Mouse (Mus musculus): Measurements from ENCODE around the gene Zbtb48. TPM values are rescaled to one million over a fixed set of nuclear protein-coding genes. Genes with fewer than 3 reads are reported as not detected.

Gene Zbtb48
- total RNA-seq (2021): 10 to 100 TPM; 13.6 to 15.5 TPM

- intact Hi-C loops (cut with DNase I): loop anchor here (2.0 to 5.0 kb wide), 2 partner anchors 19 to 45 kb away; partner anchors contain the start of gene Klhl21
- peak; percentile 98 to 99 for DNase-seq (ENCODE audit: low spot score in 2 of 2)
Measured at GRCm38 (mm10) chr4:152027524-152027923, at the start of gene Zbtb48. TSS of gene Zbtb48 (minus strand) at chr4:152027671.

GRCm38 (mm10) chr4:152077191-152077590 is 49.7 kb upstream of the Zbtb48 start:
- intact Hi-C loops (cut with DNase I): no loop called here
- DNase-seq (ENCODE audit: low spot score in 2 of 2): no peak

- intact Hi-C loops (cut with DNase I): no loop called here
- no peak for DNase-seq (ENCODE audit: low spot score in 2 of 2)
Measured at GRCm38 (mm10) chr4:152074548-152074947, 47.1 kb upstream of the Zbtb48 start.

- no peak for DNase-seq (ENCODE audit: low spot score in 2 of 2)
- intact Hi-C loops (cut with DNase I): no loop called here
Measured at GRCm38 (mm10) chr4:152073715-152074114, 46.2 kb upstream of the Zbtb48 start.

GRCm38 (mm10) chr4:152072655-152073054 is 45.2 kb upstream of the Zbtb48 start:
- intact Hi-C loops (cut with DNase I): no loop called here
- DNase-seq (ENCODE audit: low spot score in 2 of 2): no peak

GRCm38 (mm10) chr4:152072121-152072601 is 44.7 kb upstream of the Zbtb48 start, which contains the start of gene Plekhg5:
TSS of gene Plekhg5 (plus strand) at chr4:152072498.
- intact Hi-C loops (cut with DNase I): no loop called here
- DNase-seq (ENCODE audit: low spot score in 2 of 2): peak in 1 of 2 experiments; percentile 47

GRCm38 (mm10) chr4:152070494-152071396 is 43.3 kb upstream of the Zbtb48 start:
- DNase-seq (ENCODE audit: low spot score in 2 of 2): no peak
- intact Hi-C loops (cut with DNase I): no loop called here

GRCm38 (mm10) chr4:152069245-152069644 is 41.8 kb upstream of the Zbtb48 start:
- intact Hi-C loops (cut with DNase I): no loop called here
- DNase-seq (ENCODE audit: low spot score in 2 of 2): no peak

- DNase-seq (ENCODE audit: low spot score in 2 of 2): no peak
- intact Hi-C loops (cut with DNase I): no loop called here
Measured at GRCm38 (mm10) chr4:152068166-152068724, 40.8 kb upstream of the Zbtb48 start.

GRCm38 (mm10) chr4:152067280-152067679 is 39.8 kb upstream of the Zbtb48 start:
- DNase-seq (ENCODE audit: low spot score in 2 of 2): no peak
- intact Hi-C loops (cut with DNase I): no loop called here

GRCm38 (mm10) chr4:152062390-152063110 is 35.1 kb upstream of the Zbtb48 start:
- intact Hi-C loops (cut with DNase I): no loop called here

GRCm38 (mm10) chr4:152044609-152045008 is 17.1 kb upstream of the Zbtb48 start:
- DNase-seq (ENCODE audit: low spot score in 2 of 2): no peak
- intact Hi-C loops (cut with DNase I): no loop called here

More at GRCm38 (mm10) chr4:152062390-152063110, 35.1 kb upstream of the Zbtb48 start:
- peak in 1 of 2 experiments; percentile 68 for DNase-seq (ENCODE audit: low spot score in 2 of 2)

GRCm38 (mm10) chr4:152043171-152043570 is 15.7 kb upstream of the Zbtb48 start:
- intact Hi-C loops (cut with DNase I): no loop called here
- DNase-seq (ENCODE audit: low spot score in 2 of 2): no peak

GRCm38 (mm10) chr4:152041924-152042641 is 14.6 kb upstream of the Zbtb48 start:
- intact Hi-C loops (cut with DNase I): no loop called here
- no peak for DNase-seq (ENCODE audit: low spot score in 2 of 2)

GRCm38 (mm10) chr4:152039831-152040310 is 12.4 kb upstream of the Zbtb48 start:
- DNase-seq (ENCODE audit: low spot score in 2 of 2): no peak
- intact Hi-C loops (cut with DNase I): loop anchor here (2.0 kb wide), 1 partner anchor 47 kb away; no protein-coding TSS in a partner anchor

GRCm38 (mm10) chr4:152038985-152039830 is 11.7 kb upstream of the Zbtb48 start, which contains the start of gene Nol9:
TSS of gene Nol9 (plus strand) at chr4:152039321.
- DNase-seq (ENCODE audit: low spot score in 2 of 2): peak; percentile 91 to 92
- intact Hi-C loops (cut with DNase I): loop anchor here (2.0 kb wide), 1 partner anchor 48 kb away; no protein-coding TSS in a partner anchor

GRCm38 (mm10) chr4:152038225-152038984 is 10.9 kb upstream of the Zbtb48 start, which contains the start of gene Tas1r1:
TSS of gene Tas1r1 (minus strand) at chr4:152038568.
- intact Hi-C loops (cut with DNase I): loop anchor here (2.0 kb wide), 1 partner anchor 48 kb away; no protein-coding TSS in a partner anchor
- DNase-seq (ENCODE audit: low spot score in 2 of 2): no peak

All from left cerebral cortex, postnatal 25 days (tissue).